9 mouse cellular contexts compared by ENCODE assay signal in the genomic region with DNA sequence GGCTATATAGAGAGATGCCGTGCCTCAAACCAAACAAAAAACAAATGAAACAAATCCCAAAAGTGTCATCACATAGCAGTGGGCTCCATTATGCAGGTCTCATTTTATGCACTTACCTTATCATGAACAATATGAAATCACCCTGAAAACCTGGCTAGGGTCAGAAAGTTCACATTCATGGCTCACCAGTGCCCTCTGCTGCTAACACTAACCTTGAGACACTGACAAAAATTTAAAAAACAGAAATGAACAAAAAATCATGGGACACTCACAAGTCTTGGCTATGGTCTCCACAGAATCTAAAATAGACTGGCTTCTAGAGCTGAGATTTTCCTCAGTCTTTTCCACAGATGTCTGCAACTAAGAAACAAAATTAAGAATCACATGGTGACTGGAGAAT. TPM values are rescaled to one million over a fixed set of nuclear protein-coding genes. Genes with fewer than 3 reads are reported as not detected.
DNase-seq lines count a peak whose midpoint lies in the region; ATAC-seq and TF ChIP-seq lines count a peak whose summit lies in the region.
"Had no signal": no experiment of that assay in that cellular context is flagged by ENCODE, and none has a peak within 500 bp of the region (broad histone marks: within the 10 kb centered on the region; RNA-seq: fewer than 3 reads in every experiment).

No protein-coding gene starts in this region.

- ATAC-seq in heart, embryonic 12.5 days (ENCODE audit: insufficient number of reproducible peaks, low FRiP score): no peak
- ATAC-seq in kidney, postnatal 0 days (replicated peaks; ENCODE audit: low FRiP score, low read depth): no peak
- ATAC-seq in forebrain, embryonic 13.5 days: no peak
- ATAC-seq in megakaryocyte, adult 5-6 weeks (ENCODE audit: poor library complexity, severe bottlenecking): no peak

- peaks cover 4% of the 10 kb centered on the region; the same call in 1 of the 2 replicates for H3K9me3 ChIP-seq in heart, embryonic 12.5 days (replicated peaks)
- H3K9me3 ChIP-seq in kidney, postnatal 0 days (replicated peaks; ENCODE audit: low read length): no peaks in the 10 kb centered on the region
- no peaks in the 10 kb centered on the region for H3K9me3 ChIP-seq in forebrain, embryonic 13.5 days (replicated peaks)
- H3K9me3 ChIP-seq: heart, embryonic 15.5 days had no signal

- H3K36me3 ChIP-seq in heart, embryonic 12.5 days: no peaks in the 10 kb centered on the region
- no peaks in the 10 kb centered on the region for H3K36me3 ChIP-seq in kidney, postnatal 0 days (ENCODE audit: insufficient read depth, low read length)
- H3K36me3 ChIP-seq in forebrain, embryonic 13.5 days (ENCODE audit: poor library complexity, severe bottlenecking): no peaks in the 10 kb centered on the region
- H3K36me3 ChIP-seq: heart, embryonic 15.5 days had no signal

- no peaks in the 10 kb centered on the region for H3K27me3 ChIP-seq in heart, embryonic 12.5 days (replicated peaks)
- H3K27me3 ChIP-seq in kidney, postnatal 0 days (ENCODE audit: insufficient read depth, low read length): no peaks in the 10 kb centered on the region
- no peaks in the 10 kb centered on the region for H3K27me3 ChIP-seq in forebrain, embryonic 13.5 days
- H3K27me3 ChIP-seq: heart, embryonic 15.5 days had no signal

- WGBS in heart, embryonic 12.5 days: 71% methylated on average over 1 of the region's 1 CpGs
- 72% methylated on average over 1 of the region's 1 CpGs for WGBS in kidney, postnatal 0 days
- 84% methylated on average over 1 of the region's 1 CpGs for WGBS in forebrain, embryonic 13.5 days

- no peak overlapping the region for H3K27ac ChIP-seq in heart, embryonic 12.5 days (ENCODE audit: poor library complexity, severe bottlenecking)
- H3K27ac ChIP-seq in kidney, postnatal 0 days: no peak overlapping the region
- no peak overlapping the region for H3K27ac ChIP-seq in forebrain, embryonic 13.5 days
- H3K27ac ChIP-seq: heart, embryonic 15.5 days had no signal

- intact Hi-C loops in heart, postnatal 10 days (cut with DNase I): no loop called here

- no peak overlapping the region for H3K4me3 ChIP-seq in heart, embryonic 12.5 days
- H3K4me3 ChIP-seq in kidney, postnatal 0 days (replicated peaks; ENCODE audit: low read depth, low read length): no peak overlapping the region
- H3K4me3 ChIP-seq in forebrain, embryonic 13.5 days: no peak overlapping the region
- H3K4me3 ChIP-seq: heart, embryonic 15.5 days had no signal

- TF ChIP-seq CTCF in kidney, postnatal 0 days (IDR thresholded peaks at IDR 0.05; ENCODE audit: low read depth): peak; percentile 53

- H3K4me2 ChIP-seq in heart, embryonic 12.5 days: no peak overlapping the region
- no peak overlapping the region for H3K4me2 ChIP-seq in kidney, postnatal 0 days (ENCODE audit: low read length)
- no peak overlapping the region for H3K4me2 ChIP-seq in forebrain, embryonic 13.5 days
- H3K4me2 ChIP-seq: heart, embryonic 15.5 days had no signal

- DNase-seq in heart, postnatal 10 days: peak; percentile 48 to 55
- peak; percentile 38 for DNase-seq in 3T3-L1 (ENCODE audit: low read depth, low spot score)
- peak; percentile 44 for DNase-seq in MN1 (ENCODE audit: low spot score)
- DNase-seq in kidney, postnatal 0 days (ENCODE audit: low spot score): no peak
- no peak for DNase-seq in ovary, adult 18-20 months (ENCODE audit: low spot score)

- H3K9ac ChIP-seq in heart, embryonic 12.5 days: no peak overlapping the region
- no peak overlapping the region for H3K9ac ChIP-seq in kidney, postnatal 0 days (ENCODE audit: low read depth, low read length)
- H3K9ac ChIP-seq in forebrain, embryonic 13.5 days: no peak overlapping the region
- H3K9ac ChIP-seq: heart, embryonic 15.5 days had no signal

- no peaks in the 10 kb centered on the region for H3K4me1 ChIP-seq in heart, embryonic 12.5 days (replicated peaks)
- no peaks in the 10 kb centered on the region for H3K4me1 ChIP-seq in kidney, postnatal 0 days (replicated peaks; ENCODE audit: insufficient read depth, low read length)
- peaks cover 14% of the 10 kb centered on the region; the same call in 1 of the 2 replicates for H3K4me1 ChIP-seq in forebrain, embryonic 13.5 days

RNA-seq across cellular contexts. Expression of gene Ccdc36, which starts 16.1 kb away (rescaled TPM):
- not detected for total RNA-seq in heart, postnatal 10 days (2021)
- 1.0 and 1.5 TPM in 2 replicates for polyA plus RNA-seq in heart, embryonic 12.5 days (2016; fragmentation: Nextera tagmentation; extraction: Ambion mirVana)
- 0.91 and 0.96 TPM in 2 replicates for polyA plus RNA-seq in kidney, postnatal 0 days (2015; fragmentation: Nextera tagmentation; extraction: Ambion mirVana)
- polyA plus RNA-seq in forebrain, embryonic 13.5 days (2015; fragmentation: Nextera tagmentation; extraction: Ambion mirVana): 1.1 and 1.2 TPM in 2 replicates
- not detected in 2 replicates for total RNA-seq in megakaryocyte, adult 5-6 weeks (2015)
- 0.15 and 0.28 TPM in 2 replicates for total RNA-seq in megakaryocyte, adult 5-6 weeks (2017)

RNA-seq across cellular contexts. Expression of gene 1700102P08Rik, which starts 19.6 kb away (rescaled TPM):
- total RNA-seq in heart, postnatal 10 days (2021): under 1 TPM; 0.31 to 0.74 TPM
- 0.40 and 0.55 TPM in 2 replicates for polyA plus RNA-seq in heart, embryonic 12.5 days (2016; fragmentation: Nextera tagmentation; extraction: Ambion mirVana)
- polyA plus RNA-seq in kidney, postnatal 0 days (2015; fragmentation: Nextera tagmentation; extraction: Ambion mirVana): 0.17 and 0.66 TPM in 2 replicates
- polyA plus RNA-seq in forebrain, embryonic 13.5 days (2015; fragmentation: Nextera tagmentation; extraction: Ambion mirVana): 1.5 and 2.0 TPM in 2 replicates
- 0.47 and 0.98 TPM in 2 replicates for total RNA-seq in megakaryocyte, adult 5-6 weeks (2015)
- total RNA-seq in megakaryocyte, adult 5-6 weeks (2017): 1.4 and 3.0 TPM in 2 replicates

RNA-seq across cellular contexts. Expression of gene BC048562, which starts 24.1 kb away (rescaled TPM):
- not detected for total RNA-seq in heart, postnatal 10 days (2021)
- polyA plus RNA-seq in heart, embryonic 12.5 days (2016; fragmentation: Nextera tagmentation; extraction: Ambion mirVana): not detected in 2 replicates
- not detected in 2 replicates for polyA plus RNA-seq in kidney, postnatal 0 days (2015; fragmentation: Nextera tagmentation; extraction: Ambion mirVana)
- polyA plus RNA-seq in forebrain, embryonic 13.5 days (2015; fragmentation: Nextera tagmentation; extraction: Ambion mirVana): not detected in 2 replicates
- not detected in 2 replicates for total RNA-seq in megakaryocyte, adult 5-6 weeks (2015)
- not detected in 2 replicates for total RNA-seq in megakaryocyte, adult 5-6 weeks (2017)
- polyA plus RNA-seq: heart, embryonic 15.5 days had no signal

RNA-seq across cellular contexts. Expression of gene Ccdc71, which starts 48.1 kb away (rescaled TPM):
- total RNA-seq in heart, postnatal 10 days (2021): 10 to 100 TPM; 27.7 to 31.3 TPM
- 39.1 and 39.2 TPM in 2 replicates for polyA plus RNA-seq in heart, embryonic 12.5 days (2016; fragmentation: Nextera tagmentation; extraction: Ambion mirVana)
- 49.5 and 55.3 TPM in 2 replicates for polyA plus RNA-seq in kidney, postnatal 0 days (2015; fragmentation: Nextera tagmentation; extraction: Ambion mirVana)
- 50.1 and 53.8 TPM in 2 replicates for polyA plus RNA-seq in forebrain, embryonic 13.5 days (2015; fragmentation: Nextera tagmentation; extraction: Ambion mirVana)
- 26.7 and 29.4 TPM in 2 replicates for total RNA-seq in megakaryocyte, adult 5-6 weeks (2015)
- total RNA-seq in megakaryocyte, adult 5-6 weeks (2017): 10.9 and 12.8 TPM in 2 replicates

RNA-seq across cellular contexts. Expression of gene Klhdc8b, which starts 49.2 kb away (rescaled TPM):
- 10 to 100 TPM; 29.2 to 33.4 TPM for total RNA-seq in heart, postnatal 10 days (2021)
- polyA plus RNA-seq in heart, embryonic 12.5 days (2016; fragmentation: Nextera tagmentation; extraction: Ambion mirVana): 96.5 and 99.1 TPM in 2 replicates
- 31.1 and 33.5 TPM in 2 replicates for polyA plus RNA-seq in kidney, postnatal 0 days (2015; fragmentation: Nextera tagmentation; extraction: Ambion mirVana)
- 54.1 and 63.9 TPM in 2 replicates for polyA plus RNA-seq in forebrain, embryonic 13.5 days (2015; fragmentation: Nextera tagmentation; extraction: Ambion mirVana)
- total RNA-seq in megakaryocyte, adult 5-6 weeks (2015): 0.16 and 0.33 TPM in 2 replicates
- 1.0 and 1.3 TPM in 2 replicates for total RNA-seq in megakaryocyte, adult 5-6 weeks (2017)

Comparison
In these comparisons a context has a peak if more than half of its experiments do, and no peak if none do; other contexts are left out.
1. DNase-seq: peak in heart, postnatal 10 days (2 of 2), 3T3-L1 (single experiment) and MN1 (single experiment); none in kidney, postnatal 0 days (single experiment) and ovary, adult 18-20 months (single experiment).